Mouse (Mus musculus) embryonic facial prominence, embryonic 10.5 days (tissue): ENCODE data around the gene Mrm1. TPM values are rescaled to one million over a fixed set of nuclear protein-coding genes. Genes with fewer than 3 reads are reported as not detected.

Source experiments
- polyA plus RNA-seq: library from polyadenylated mRNA; unstranded; fragments of >200 nt; fragmentation: Nextera tagmentation; extraction: Ambion mirVana; gene quantifications from 2 replicates; pipeline ENCODE4 v1.2.1, GENCODE M21; 2016

Gene Mrm1
- polyA plus RNA-seq, 1 experiment from 2014 or later: 12.0 TPM

Other genes with a start within 250 kb of the Mrm1 start
- gene Dhrs11, start 9.5 kb upstream of the Mrm1 start, polyA plus RNA-seq: 10.4 and 11.8 TPM in 2 replicates
- gene Ggnbp2, start 51.3 kb upstream of the Mrm1 start, polyA plus RNA-seq: 52.0 and 53.9 TPM in 2 replicates
- 11.9 and 15.3 TPM in 2 replicates for gene Myo19, start 60.6 kb upstream of the Mrm1 start, polyA plus RNA-seq
- gene Pigw, start 60.8 kb upstream of the Mrm1 start, polyA plus RNA-seq: 2.5 and 2.8 TPM in 2 replicates
- gene Znhit3, start 96.9 kb upstream of the Mrm1 start, polyA plus RNA-seq: 89.1 and 96.8 TPM in 2 replicates
- 2.9 and 5.1 TPM in 2 replicates for gene Car4, start 138.3 kb upstream of the Mrm1 start, polyA plus RNA-seq